Comparison of ENCODE assay signal across 8 mouse cellular contexts in the genomic region with DNA sequence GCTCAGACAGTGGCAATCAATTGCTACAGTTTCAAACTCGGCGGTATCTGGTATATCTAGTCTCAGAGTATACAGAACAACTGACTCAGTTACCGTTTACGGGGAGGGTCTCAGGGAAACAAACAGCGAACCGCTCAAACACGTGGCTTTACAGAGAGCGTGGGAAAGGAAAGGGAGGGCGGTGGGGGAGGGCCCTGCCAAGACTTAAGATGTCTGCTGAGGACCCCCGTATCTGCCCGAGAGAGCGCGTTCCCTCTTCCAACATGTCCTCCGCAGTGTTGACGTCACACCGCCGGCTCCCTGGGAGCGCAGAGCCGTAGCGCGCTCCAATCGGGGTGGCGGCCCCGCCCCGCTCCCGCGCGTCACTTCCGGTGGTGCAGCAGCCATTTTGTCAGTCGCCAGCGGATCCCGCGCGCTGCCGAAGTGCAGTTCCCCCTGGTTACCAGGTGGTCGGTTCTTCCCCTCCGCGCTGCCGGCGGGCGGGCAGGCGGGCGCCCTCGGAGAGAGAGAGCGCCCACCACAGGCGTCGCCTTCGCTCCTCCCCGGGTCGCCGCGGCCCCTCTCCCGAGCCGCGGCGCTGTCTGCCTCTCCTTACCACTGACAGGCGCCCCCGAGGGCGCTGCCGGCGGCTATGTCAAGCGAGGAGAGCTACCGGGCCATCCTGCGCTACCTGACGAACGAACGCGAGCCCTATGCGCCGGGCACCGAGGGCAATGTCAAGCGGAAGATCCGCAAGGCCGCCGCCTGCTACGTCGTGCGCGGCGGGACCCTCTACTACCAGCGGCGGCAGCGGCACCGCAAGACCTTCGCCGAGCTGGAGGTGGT. TPM values are rescaled to one million over a fixed set of nuclear protein-coding genes. Genes with fewer than 3 reads are reported as not detected.
A peak's percentile ranks its signal among the peaks of the same experiment; 100 is the strongest.
DNase-seq lines count a peak whose midpoint lies in the region; ATAC-seq and TF ChIP-seq lines count a peak whose summit lies in the region.

Gene Zbtb11, plus strand, starts transcription at position 453 of the 825 bp plus-strand sequence.

- H3K4me3 ChIP-seq in forebrain, embryonic 10.5 days: peak within 1 kb of the TSS; percentile 99
- peak within 1 kb of the TSS; percentile 100 for H3K4me3 ChIP-seq in heart, embryonic 15.5 days
- H3K4me3 ChIP-seq in liver, embryonic 14.5 days (ENCODE audit: insufficient read depth in 1 of 2, low read depth in 2 of 2, low read length in 2 of 2): peak within 1 kb of the TSS; percentile 85 to 97
- H3K4me3 ChIP-seq in neural tube, embryonic 11.5 days (ENCODE audit: low read depth, low read length): peak within 1 kb of the TSS; percentile 98
- peak within 1 kb of the TSS; percentile 100 for H3K4me3 ChIP-seq in stomach, postnatal 0 days (ENCODE audit: low read depth, low read length)

- peak; percentile 97 for ATAC-seq in heart, embryonic 15.5 days (replicated peaks; ENCODE audit: insufficient number of reproducible peaks, insufficient read depth, low FRiP score, low read depth)
- ATAC-seq in liver, embryonic 14.5 days (ENCODE audit: insufficient read depth): peak; percentile 90
- peak; percentile 99 for ATAC-seq in neural tube, embryonic 11.5 days (ENCODE audit: insufficient read depth, low FRiP score, low TSS enrichment)
- peak; percentile 97 for ATAC-seq in stomach, postnatal 0 days (ENCODE audit: low FRiP score, low TSS enrichment)

- TF ChIP-seq CTCF in liver, embryonic 14.5 days (IDR thresholded peaks at IDR 0.05; ENCODE audit: low read depth): no peak; the same call in 1 of the 2 replicates
- peak; percentile 41 for TF ChIP-seq CTCF in stomach, postnatal 0 days (IDR thresholded peaks at IDR 0.05; ENCODE audit: low read depth)

- 0 out of 2 replicates have a peak, but pooled peaks have one; percentile 3 for TF ChIP-seq EP300 in liver, embryonic 14.5 days (IDR thresholded peaks at IDR 0.05; ENCODE audit: low read depth)
- no peak for TF ChIP-seq EP300 in stomach, postnatal 0 days (optimal IDR thresholded peaks at IDR 0.05)

- peaks cover 37% of the 10 kb centered on the region for H3K4me1 ChIP-seq in forebrain, embryonic 10.5 days
- H3K4me1 ChIP-seq in heart, embryonic 15.5 days (replicated peaks): peaks cover 23% of the 10 kb centered on the region
- peaks cover 18% of the 10 kb centered on the region in 2 experiments for H3K4me1 ChIP-seq in liver, embryonic 14.5 days (replicated peaks; ENCODE audit: control insufficient read depth in 2 of 2, insufficient read depth in 2 of 2, low read length in 1 of 2)
- H3K4me1 ChIP-seq in neural tube, embryonic 11.5 days (ENCODE audit: control insufficient read depth, insufficient read depth, low read length): peaks cover 9% of the 10 kb centered on the region
- no peaks in the 10 kb centered on the region for H3K4me1 ChIP-seq in stomach, postnatal 0 days (replicated peaks; ENCODE audit: control insufficient read depth, insufficient read depth)

- H3K36me3 ChIP-seq in forebrain, embryonic 10.5 days (replicated peaks): peaks cover 53% of the 10 kb centered on the region
- H3K36me3 ChIP-seq in heart, embryonic 15.5 days: peaks cover 32% of the 10 kb centered on the region
- peaks cover 42% of the 10 kb centered on the region for H3K36me3 ChIP-seq in liver, embryonic 14.5 days (replicated peaks; ENCODE audit: control insufficient read depth, insufficient read depth, low read depth)
- peaks cover 11% of the 10 kb centered on the region for H3K36me3 ChIP-seq in neural tube, embryonic 11.5 days (ENCODE audit: control insufficient read depth, insufficient read depth, low read length)
- H3K36me3 ChIP-seq in stomach, postnatal 0 days (ENCODE audit: control insufficient read depth, insufficient read depth, low read length): peaks cover 14% of the 10 kb centered on the region

- under 1% methylated on average over 86 of the region's 86 CpGs for WGBS in forebrain, embryonic 10.5 days
- under 1% methylated on average over 79 of the region's 86 CpGs for WGBS in heart, embryonic 15.5 days
- under 1% methylated on average over 79 of the region's 86 CpGs for WGBS in liver, embryonic 14.5 days (ENCODE audit: insufficient replicate concordance)
- WGBS in neural tube, embryonic 11.5 days: under 1% methylated on average over 73 of the region's 86 CpGs
- under 1% methylated on average over 70 of the region's 86 CpGs for WGBS in stomach, postnatal 0 days

- peak; percentile 99 to 100 for DNase-seq in CD8-positive naive resting alpha-beta T cell, adult 2 months (ENCODE audit: low read depth in 2 of 2, low spot score in 2 of 2)
- peak; percentile 99 for DNase-seq in c-Kit-positive CD71-negative TER-119-negative erythroid progenitor cells, embryonic 14.5 days (ENCODE audit: low read depth)
- peak; percentile 99 for DNase-seq in forebrain, embryonic 10.5 days (ENCODE audit: extremely low spot score, low spot score)
- peak; percentile 99 to 100 for DNase-seq in kidney, postnatal 25 days
- peak; percentile 95 to 96 (median 95) for DNase-seq in liver, embryonic 14.5 days (ENCODE audit: low read depth in 3 of 3, low spot score in 3 of 3)
- DNase-seq in neural tube, embryonic 11.5 days (ENCODE audit: low spot score): peak; percentile 100
- DNase-seq in stomach, postnatal 0 days (ENCODE audit: low spot score): peak; percentile 100

- H3K9ac ChIP-seq in heart, embryonic 15.5 days: peak within 1 kb of the TSS; percentile 97
- peak within 1 kb of the TSS; percentile 98 for H3K9ac ChIP-seq in liver, embryonic 14.5 days (replicated peaks)
- peak within 1 kb of the TSS; percentile 79 for H3K9ac ChIP-seq in neural tube, embryonic 11.5 days (ENCODE audit: low read length)
- H3K9ac ChIP-seq in stomach, postnatal 0 days (ENCODE audit: low read length): peak within 1 kb of the TSS; percentile 97

- no peaks in the 10 kb centered on the region for H3K9me3 ChIP-seq in forebrain, embryonic 10.5 days
- no peaks in the 10 kb centered on the region for H3K9me3 ChIP-seq in heart, embryonic 15.5 days (replicated peaks)
- H3K9me3 ChIP-seq in liver, embryonic 14.5 days (ENCODE audit: control insufficient read depth, low read length): no peaks in the 10 kb centered on the region
- no peaks in the 10 kb centered on the region for H3K9me3 ChIP-seq in neural tube, embryonic 11.5 days (ENCODE audit: control insufficient read depth, low read length)
- no peaks in the 10 kb centered on the region for H3K9me3 ChIP-seq in stomach, postnatal 0 days (ENCODE audit: control insufficient read depth, low read length)

- peak within 1 kb of the TSS; percentile 83 for H3K4me2 ChIP-seq in heart, embryonic 15.5 days
- H3K4me2 ChIP-seq in liver, embryonic 14.5 days (ENCODE audit: low read depth): peak within 1 kb of the TSS; percentile 98
- peak within 1 kb of the TSS; percentile 64 for H3K4me2 ChIP-seq in neural tube, embryonic 11.5 days (ENCODE audit: low read depth)
- H3K4me2 ChIP-seq in stomach, postnatal 0 days (replicated peaks; ENCODE audit: low read depth): peak within 1 kb of the TSS; percentile 68

- peak within 1 kb of the TSS; percentile 89 for H3K27ac ChIP-seq in forebrain, embryonic 10.5 days
- H3K27ac ChIP-seq in heart, embryonic 15.5 days: peak within 1 kb of the TSS; percentile 88
- H3K27ac ChIP-seq in liver, embryonic 14.5 days: peak within 1 kb of the TSS; percentile 86
- peak within 1 kb of the TSS; percentile 70 for H3K27ac ChIP-seq in neural tube, embryonic 11.5 days (ENCODE audit: low read depth, low read length)
- peak within 1 kb of the TSS; percentile 97 for H3K27ac ChIP-seq in stomach, postnatal 0 days (replicated peaks)

- no peaks in the 10 kb centered on the region for H3K27me3 ChIP-seq in forebrain, embryonic 10.5 days (ENCODE audit: poor library complexity, severe bottlenecking)
- H3K27me3 ChIP-seq in heart, embryonic 15.5 days: no peaks in the 10 kb centered on the region
- H3K27me3 ChIP-seq in liver, embryonic 14.5 days (ENCODE audit: control insufficient read depth, insufficient read depth, low read length): no peaks in the 10 kb centered on the region
- H3K27me3 ChIP-seq in neural tube, embryonic 11.5 days (ENCODE audit: control insufficient read depth, insufficient read depth, low read length): no peaks in the 10 kb centered on the region
- H3K27me3 ChIP-seq in stomach, postnatal 0 days (ENCODE audit: control insufficient read depth, insufficient read depth, low read length): no peaks in the 10 kb centered on the region

RNA-seq across cellular contexts. Expression of gene Zbtb11, which starts in this region (rescaled TPM):
- 16.5 and 18.2 TPM in 2 replicates for polyA plus RNA-seq in forebrain, embryonic 10.5 days (2016; fragmentation: Nextera tagmentation; extraction: Ambion mirVana)
- 10.3 and 12.5 TPM in 2 replicates for polyA plus RNA-seq in heart, embryonic 15.5 days (2015; fragmentation: Nextera tagmentation; extraction: Ambion mirVana)
- polyA plus RNA-seq in liver, embryonic 14.5 days (2012; rRNA removed): 3.1 and 5.1 TPM in 2 replicates
- polyA plus RNA-seq in liver, embryonic 14.5 days (2014; fragmentation: Nextera tagmentation; extraction: Ambion mirVana): 8.4 and 9.5 TPM in 2 replicates
- 15.3 and 16.9 TPM in 2 replicates for polyA plus RNA-seq in neural tube, embryonic 11.5 days (2014; fragmentation: Nextera tagmentation; extraction: Ambion mirVana)
- 6.8 and 7.3 TPM in 2 replicates for polyA plus RNA-seq in stomach, postnatal 0 days (2015; fragmentation: Nextera tagmentation; extraction: Ambion mirVana)

Comparison
In these comparisons a context has a peak if more than half of its experiments do, and no peak if none do; other contexts are left out.
1. Peak in every context shown above with its lines: DNase-seq, ATAC-seq, H3K4me3 ChIP-seq and H3K27ac ChIP-seq.